Mouse (Mus musculus) layer of hippocampus, postnatal 36 days (tissue): ENCODE measurements around the gene Ednrb. TPM values are rescaled to one million over a fixed set of nuclear protein-coding genes. Genes with fewer than 3 reads are reported as not detected.

Source experiments
- total RNA-seq, 2 experiments: library from RNA; stranded (reverse); gene quantifications; 2 replicates each; pipeline ENCODE4 v1.2.3; 2021

Ednrb gene
- total RNA-seq, 2 experiments from 2014 or later, result 41.7 to 41.8 TPM

Other genes starting within 250 kb of the Ednrb start
- gene Slain1, start 194.2 kb downstream of the Ednrb start, total RNA-seq, result 10 to 100 TPM; 51.6 to 53.1 TPM